Mouse (Mus musculus): ENCODE data around the gene Phf23. TPM values are rescaled to one million over a fixed set of nuclear protein-coding genes. Genes with fewer than 3 reads are reported as not detected.

The Phf23 gene
- polyA plus RNA-seq, 1 experiment from 2014 or later: 27.5 TPM

GRCm38 (mm10) chr11:69965271-69966005 is 30.1 kb upstream of the Phf23 start:
- no peak overlapping the region for H3K27ac ChIP-seq (replicated peaks in 1 of 2; ENCODE audit: control insufficient read depth in 1 of 2, insufficient read depth in 1 of 2, low read depth in 2 of 2, low read length in 2 of 2)
- 0 out of 2 replicates have a peak overlapping the region, but pooled peaks have one; percentile 1 for H3K9ac ChIP-seq (ENCODE audit: low read length)
- H3K4me3 ChIP-seq (ENCODE audit: control insufficient read depth in 1 of 2, insufficient read depth in 1 of 2, low read depth in 1 of 2, low read length in 2 of 2): peak overlapping the region in 1 of 2 experiments; percentile 44; a peak in 2 of 4 replicates
- whole genome bisulfite sequencing: 4% methylated on average over 46 of the region's 49 CpGs
- H3K27me3 ChIP-seq (ENCODE audit: control insufficient read depth, insufficient read depth, low read length): peaks cover 63% of the 10 kb centered on the region
- peak overlapping the region; percentile 84 for H3K4me2 ChIP-seq (ENCODE audit: low read length)
- no peaks in the 10 kb centered on the region for H3K9me3 ChIP-seq (ENCODE audit: control insufficient read depth, low read length)
- ATAC-seq (ENCODE audit: insufficient number of reproducible peaks, insufficient read depth, low FRiP score, low read depth): no peak
- H3K36me3 ChIP-seq (ENCODE audit: control insufficient read depth, insufficient read depth, low read length): peaks cover 25% of the 10 kb centered on the region
- H3K4me1 ChIP-seq (ENCODE audit: control insufficient read depth in 2 of 2, insufficient read depth in 2 of 2, low read length in 2 of 2): peaks cover 4 to 14% of the 10 kb centered on the region in 2 experiments; a peak in 3 of 4 replicates

- Histone ChIP-seq H3K27me3 (ENCODE audit: control insufficient read depth, insufficient read depth, low read length) (peaks cover 55% of the 10 kb centered on the region), H3K36me3 (ENCODE audit: control insufficient read depth, insufficient read depth, low read length) (peaks cover 27% of the 10 kb centered on the region), H3K4me3 (ENCODE audit: control insufficient read depth in 1 of 2, insufficient read depth in 1 of 2, low read depth in 1 of 2, low read length in 2 of 2) (peak overlapping the region; percentile 30 to 44), H3K9me3 (ENCODE audit: control insufficient read depth, low read length) (no peaks in the 10 kb centered on the region), H3K27ac (replicated peaks in 1 of 2; ENCODE audit: control insufficient read depth in 1 of 2, insufficient read depth in 1 of 2, low read depth in 2 of 2, low read length in 2 of 2) (no peak overlapping the region), H3K4me1 (ENCODE audit: control insufficient read depth in 2 of 2, insufficient read depth in 2 of 2, low read length in 2 of 2) (peaks cover 4 to 14% of the 10 kb centered on the region in 2 experiments; a peak in 3 of 4 replicates), H3K4me2 (ENCODE audit: low read length) (peak overlapping the region; percentile 84), H3K9ac (ENCODE audit: low read length) (peak overlapping the region; percentile 66)
- 2% methylated on average over 58 of the region's 59 CpGs for WGBS
- ATAC-seq (ENCODE audit: insufficient number of reproducible peaks, insufficient read depth, low FRiP score, low read depth): peak; percentile 58; the same call in 1 of the 2 replicates
Measured at GRCm38 (mm10) chr11:69966006-69966859, 29.3 kb upstream of the Phf23 start.

DNA sequence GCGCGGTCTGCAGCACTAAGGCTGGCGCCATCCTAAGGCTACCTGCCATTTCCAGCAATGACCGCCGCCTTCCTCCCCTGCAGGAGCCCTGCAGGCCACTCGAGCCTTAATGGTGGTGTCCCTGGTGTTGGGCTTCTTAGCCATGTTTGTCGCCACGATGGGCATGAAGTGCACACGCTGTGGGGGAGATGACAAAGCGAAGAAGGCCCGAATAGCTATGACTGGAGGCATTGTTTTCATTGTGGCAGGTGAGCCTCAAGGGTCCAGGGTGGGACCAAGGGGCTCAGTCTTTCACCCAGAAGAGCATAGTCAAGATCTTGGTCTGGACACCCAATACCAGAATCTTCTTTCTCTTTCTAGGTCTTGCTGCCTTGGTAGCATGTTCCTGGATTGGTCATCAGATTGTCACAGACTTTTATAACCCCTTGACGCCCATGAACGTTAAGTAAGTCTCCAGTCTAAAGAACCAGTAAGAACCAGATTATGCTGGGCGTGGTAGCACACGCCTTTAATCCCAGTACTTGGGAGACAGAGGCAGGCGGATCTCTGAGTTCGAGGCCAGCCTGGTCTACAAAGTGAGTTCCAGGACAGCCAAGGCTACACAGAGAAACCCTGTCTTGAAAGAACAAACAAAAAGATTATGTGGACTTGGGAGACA is 28.6 kb upstream of the Phf23 start:
- H3K9ac ChIP-seq (ENCODE audit: low read length): peak overlapping the region; percentile 66
- H3K4me2 ChIP-seq (ENCODE audit: low read length): peak overlapping the region; percentile 84
- H3K27me3 ChIP-seq (ENCODE audit: control insufficient read depth, insufficient read depth, low read length): peaks cover 49% of the 10 kb centered on the region
- peak overlapping the region; percentile 30 to 44; a peak in 3 of 4 replicates for H3K4me3 ChIP-seq (ENCODE audit: control insufficient read depth in 1 of 2, insufficient read depth in 1 of 2, low read depth in 1 of 2, low read length in 2 of 2)
- peaks cover 4 to 14% of the 10 kb centered on the region in 2 experiments; a peak in 3 of 4 replicates for H3K4me1 ChIP-seq (ENCODE audit: control insufficient read depth in 2 of 2, insufficient read depth in 2 of 2, low read length in 2 of 2)
- 34% methylated on average over 17 of the region's 17 CpGs for WGBS
- H3K36me3 ChIP-seq (ENCODE audit: control insufficient read depth, insufficient read depth, low read length): peaks cover 34% of the 10 kb centered on the region
- no peak overlapping the region for H3K27ac ChIP-seq (replicated peaks in 1 of 2; ENCODE audit: control insufficient read depth in 1 of 2, insufficient read depth in 1 of 2, low read depth in 2 of 2, low read length in 2 of 2)
- H3K9me3 ChIP-seq (ENCODE audit: control insufficient read depth, low read length): no peaks in the 10 kb centered on the region
- ATAC-seq (ENCODE audit: insufficient number of reproducible peaks, insufficient read depth, low FRiP score, low read depth): no peak

- 72% methylated on average over 4 of the region's 4 CpGs for WGBS
- peaks cover 4 to 14% of the 10 kb centered on the region in 2 experiments; a peak in 3 of 4 replicates for H3K4me1 ChIP-seq (ENCODE audit: control insufficient read depth in 2 of 2, insufficient read depth in 2 of 2, low read length in 2 of 2)
- H3K27ac ChIP-seq (replicated peaks in 1 of 2; ENCODE audit: control insufficient read depth in 1 of 2, insufficient read depth in 1 of 2, low read depth in 2 of 2, low read length in 2 of 2): no peak overlapping the region
- no peaks in the 10 kb centered on the region for H3K9me3 ChIP-seq (ENCODE audit: control insufficient read depth, low read length)
- peaks cover 52% of the 10 kb centered on the region for H3K36me3 ChIP-seq (ENCODE audit: control insufficient read depth, insufficient read depth, low read length)
- H3K27me3 ChIP-seq (ENCODE audit: control insufficient read depth, insufficient read depth, low read length): peaks cover 33% of the 10 kb centered on the region
- no peak for ATAC-seq (ENCODE audit: insufficient number of reproducible peaks, insufficient read depth, low FRiP score, low read depth)
- no peak overlapping the region for H3K9ac ChIP-seq (ENCODE audit: low read length)
- no peak overlapping the region for H3K4me2 ChIP-seq (ENCODE audit: low read length)
- no peak overlapping the region for H3K4me3 ChIP-seq (ENCODE audit: control insufficient read depth in 1 of 2, insufficient read depth in 1 of 2, low read depth in 1 of 2, low read length in 2 of 2)
Measured at GRCm38 (mm10) chr11:69968793-69969192, 26.8 kb upstream of the Phf23 start.

- Histone ChIP-seq H3K9ac (ENCODE audit: low read length) (no peak overlapping the region), H3K4me1 (ENCODE audit: control insufficient read depth in 2 of 2, insufficient read depth in 2 of 2, low read length in 2 of 2) (peaks cover 4 to 11% of the 10 kb centered on the region in 2 experiments; a peak in 3 of 4 replicates), H3K27me3 (ENCODE audit: control insufficient read depth, insufficient read depth, low read length) (peaks cover 18% of the 10 kb centered on the region), H3K4me2 (ENCODE audit: low read length) (no peak overlapping the region), H3K36me3 (ENCODE audit: control insufficient read depth, insufficient read depth, low read length) (peaks cover 67% of the 10 kb centered on the region), H3K9me3 (ENCODE audit: control insufficient read depth, low read length) (no peaks in the 10 kb centered on the region), H3K4me3 (ENCODE audit: control insufficient read depth in 1 of 2, insufficient read depth in 1 of 2, low read depth in 1 of 2, low read length in 2 of 2) (no peak overlapping the region), H3K27ac (replicated peaks in 1 of 2; ENCODE audit: control insufficient read depth in 1 of 2, insufficient read depth in 1 of 2, low read depth in 2 of 2, low read length in 2 of 2) (no peak overlapping the region)
- no peak for ATAC-seq (ENCODE audit: insufficient number of reproducible peaks, insufficient read depth, low FRiP score, low read depth)
- WGBS: 87% methylated on average over 6 of the region's 6 CpGs
Measured at GRCm38 (mm10) chr11:69970222-69970621, 25.4 kb upstream of the Phf23 start.

DNA sequence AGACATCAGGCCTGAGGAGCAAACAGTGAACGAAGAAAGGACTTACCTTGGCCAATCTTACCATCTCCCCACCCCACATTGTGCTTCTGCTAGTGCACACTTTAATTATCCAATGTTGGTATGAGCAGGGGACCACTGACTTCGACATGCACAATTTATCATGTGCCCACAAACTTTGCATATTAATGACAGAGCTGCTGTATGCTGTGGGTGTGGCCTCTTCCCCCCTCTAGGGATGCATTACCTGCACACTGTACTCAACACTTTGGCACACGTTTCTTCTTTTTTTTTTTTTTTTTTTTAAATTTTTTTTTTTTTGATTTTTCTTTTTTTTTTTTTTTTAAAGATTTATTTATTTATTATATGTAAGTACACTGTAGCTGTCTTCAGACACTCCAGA is 24.8 kb upstream of the Phf23 start:
- Histone ChIP-seq H3K27ac (replicated peaks in 1 of 2; ENCODE audit: control insufficient read depth in 1 of 2, insufficient read depth in 1 of 2, low read depth in 2 of 2, low read length in 2 of 2) (no peak overlapping the region), H3K4me3 (ENCODE audit: control insufficient read depth in 1 of 2, insufficient read depth in 1 of 2, low read depth in 1 of 2, low read length in 2 of 2) (no peak overlapping the region), H3K36me3 (ENCODE audit: control insufficient read depth, insufficient read depth, low read length) (peaks cover 71% of the 10 kb centered on the region), H3K4me2 (ENCODE audit: low read length) (no peak overlapping the region), H3K9ac (ENCODE audit: low read length) (no peak overlapping the region), H3K4me1 (ENCODE audit: control insufficient read depth in 2 of 2, insufficient read depth in 2 of 2, low read length in 2 of 2) (peaks cover 4 to 10% of the 10 kb centered on the region in 2 experiments; a peak in 3 of 4 replicates), H3K27me3 (ENCODE audit: control insufficient read depth, insufficient read depth, low read length) (peaks cover 13% of the 10 kb centered on the region), H3K9me3 (ENCODE audit: control insufficient read depth, low read length) (no peaks in the 10 kb centered on the region)
- ATAC-seq (ENCODE audit: insufficient number of reproducible peaks, insufficient read depth, low FRiP score, low read depth): no peak
- WGBS: 82% methylated on average over 3 of the region's 3 CpGs

DNA sequence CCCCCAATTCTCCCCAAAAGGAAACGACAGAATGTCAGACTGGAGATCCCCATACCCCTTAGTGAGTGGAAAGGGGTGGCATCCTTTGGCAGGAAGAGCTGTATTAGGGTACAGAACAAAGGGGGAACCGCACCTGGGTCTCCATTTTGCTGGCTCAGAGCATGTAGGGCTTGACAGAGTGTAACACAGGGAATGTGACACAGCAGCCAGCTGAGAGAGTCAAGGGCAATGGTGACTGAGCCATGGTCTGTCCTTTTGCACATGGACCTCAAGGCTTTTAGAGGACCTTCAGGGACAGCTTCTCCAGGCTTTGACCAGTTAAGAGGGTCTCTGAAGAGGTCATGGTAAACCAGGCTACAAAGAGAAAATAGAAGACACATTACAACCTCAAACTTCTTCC is 20.7 kb upstream of the Phf23 start:
- H3K9ac ChIP-seq (ENCODE audit: low read length): no peak overlapping the region
- no peak overlapping the region for H3K4me3 ChIP-seq (ENCODE audit: control insufficient read depth in 1 of 2, insufficient read depth in 1 of 2, low read depth in 1 of 2, low read length in 2 of 2)
- peaks cover 79% of the 10 kb centered on the region for H3K36me3 ChIP-seq (ENCODE audit: control insufficient read depth, insufficient read depth, low read length)
- no peak for ATAC-seq (ENCODE audit: insufficient number of reproducible peaks, insufficient read depth, low FRiP score, low read depth)
- H3K27me3 ChIP-seq (ENCODE audit: control insufficient read depth, insufficient read depth, low read length): no peaks in the 10 kb centered on the region
- H3K9me3 ChIP-seq (ENCODE audit: control insufficient read depth, low read length): no peaks in the 10 kb centered on the region
- WGBS: 96% methylated on average over 2 of the region's 2 CpGs
- H3K4me2 ChIP-seq (ENCODE audit: low read length): no peak overlapping the region
- peaks cover 3 to 4% of the 10 kb centered on the region in 2 experiments; a peak in 3 of 4 replicates for H3K4me1 ChIP-seq (ENCODE audit: control insufficient read depth in 2 of 2, insufficient read depth in 2 of 2, low read length in 2 of 2)
- H3K27ac ChIP-seq (replicated peaks in 1 of 2; ENCODE audit: control insufficient read depth in 1 of 2, insufficient read depth in 1 of 2, low read depth in 2 of 2, low read length in 2 of 2): no peak overlapping the region
